Mouse (Mus musculus): Measurements from ENCODE around the gene Blvra. TPM values are rescaled to one million over a fixed set of nuclear protein-coding genes. Genes with fewer than 3 reads are reported as not detected.

The Blvra gene
- polyA plus RNA-seq, 1 experiment from 2014 or later: 45.5 TPM

DNA sequence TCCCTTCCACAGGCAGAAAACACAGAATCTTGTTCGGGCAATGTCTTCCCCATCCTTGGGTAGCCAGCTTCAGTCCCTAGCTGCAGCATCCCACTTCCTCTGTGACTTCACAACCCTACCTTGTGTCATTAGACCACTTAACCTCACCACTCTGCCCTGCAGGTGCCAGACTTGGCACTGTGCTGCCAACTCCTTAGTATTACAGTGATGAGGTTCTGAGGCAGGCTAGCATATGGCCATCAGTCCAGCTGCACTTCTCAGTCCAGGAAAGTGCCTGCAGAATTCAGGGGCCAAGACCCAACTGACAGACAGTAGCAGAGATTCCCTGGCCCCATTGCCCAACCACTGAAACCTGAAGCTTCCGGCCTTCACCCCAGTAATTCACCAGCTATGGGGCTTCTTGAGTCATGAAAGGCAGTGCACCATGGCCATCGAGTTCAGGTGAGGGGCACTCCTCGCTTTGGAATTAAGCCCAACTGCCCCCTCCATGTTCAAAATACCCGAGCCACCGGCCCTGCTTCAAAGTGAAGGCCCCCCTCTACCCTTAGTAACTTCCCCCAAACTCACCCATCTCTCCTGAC lies 72.2 kb downstream of the Blvra start:
- WGBS: 14% methylated on average over 6 of the region's 6 CpGs
- Histone ChIP-seq H3K4me2 (ENCODE audit: low read length) (peak overlapping the region; percentile 82), H3K9me3 (ENCODE audit: control insufficient read depth, low read length) (peaks cover 3% of the 10 kb centered on the region; the same call in 1 of the 2 replicates), H3K36me3 (ENCODE audit: control insufficient read depth, insufficient read depth, low read length) (peaks cover 21% of the 10 kb centered on the region; the same call in 1 of the 2 replicates), H3K27ac (replicated peaks in 1 of 2; ENCODE audit: control insufficient read depth in 1 of 2, insufficient read depth in 1 of 2, low read depth in 2 of 2, low read length in 2 of 2) (no peak overlapping the region), H3K4me1 (ENCODE audit: control insufficient read depth in 2 of 2, insufficient read depth in 2 of 2, low read length in 2 of 2) (peaks cover 3 to 14% of the 10 kb centered on the region in 2 experiments), H3K27me3 (ENCODE audit: control insufficient read depth, insufficient read depth, low read length) (0 out of 2 replicates have a peak, but pooled peaks cover 7% of the 10 kb centered on the region), H3K9ac (ENCODE audit: low read length) (peak overlapping the region; percentile 73), H3K4me3 (ENCODE audit: control insufficient read depth in 1 of 2, insufficient read depth in 1 of 2, low read depth in 1 of 2, low read length in 2 of 2) (peak overlapping the region; percentile 51 to 70)
- ATAC-seq (ENCODE audit: insufficient number of reproducible peaks, insufficient read depth, low FRiP score, low read depth): no peak

DNA sequence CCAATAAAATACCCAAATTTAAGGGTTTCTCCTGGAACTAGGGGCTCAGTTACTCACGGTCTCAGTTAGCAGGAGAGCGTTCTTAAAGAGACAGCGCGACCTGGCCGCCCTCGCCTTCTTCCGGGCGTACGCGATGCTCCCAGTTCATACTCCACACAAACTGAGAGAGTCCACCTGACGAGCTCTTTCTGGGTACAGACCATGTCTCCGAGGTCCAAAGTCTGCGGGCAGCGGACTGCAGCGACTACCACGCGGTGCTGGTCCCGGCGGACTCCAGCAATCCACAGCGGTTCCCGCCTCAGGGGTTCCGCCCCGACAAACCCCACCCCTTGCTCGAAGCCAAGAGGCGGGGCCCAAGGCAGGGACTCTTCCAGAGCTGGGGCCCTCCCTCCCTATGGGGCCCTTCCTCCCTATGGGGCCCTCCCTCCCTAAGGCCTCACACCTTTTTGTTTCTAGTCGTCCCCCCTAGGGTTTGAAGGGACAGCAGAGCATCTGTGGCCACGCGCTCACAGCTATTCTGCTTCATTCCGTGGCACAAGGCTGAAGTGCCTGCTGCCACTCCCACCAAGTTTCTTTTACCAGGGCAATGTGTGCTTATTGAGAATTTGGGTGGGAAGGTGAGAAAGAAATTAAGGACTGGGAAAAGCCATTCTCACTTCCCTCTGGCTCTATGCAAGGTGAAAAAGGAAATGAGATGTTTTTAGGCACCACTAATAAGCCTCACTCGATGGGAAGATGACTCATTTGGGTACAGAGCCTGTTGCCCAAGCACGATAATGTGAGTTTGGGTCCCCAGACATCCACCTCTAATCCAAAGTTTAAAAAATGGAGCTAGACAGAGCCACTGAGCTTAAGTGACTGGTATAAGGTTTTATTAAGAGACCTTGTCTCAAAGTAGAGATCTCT lies 72.9 kb downstream of the Blvra start, which contains the start of gene Itpripl1:
Gene Itpripl1 (minus strand): TSS at position 285 of the 906 bp plus-strand sequence.
- H3K9ac ChIP-seq (ENCODE audit: low read length): peak within 1 kb of the TSS; percentile 73
- H3K4me2 ChIP-seq (ENCODE audit: low read length): peak within 1 kb of the TSS; percentile 82
- peaks cover 3 to 10% of the 10 kb centered on the region in 2 experiments for H3K4me1 ChIP-seq (ENCODE audit: control insufficient read depth in 2 of 2, insufficient read depth in 2 of 2, low read length in 2 of 2)
- WGBS: 3% methylated on average over 31 of the region's 31 CpGs
- peaks cover 3% of the 10 kb centered on the region; the same call in 1 of the 2 replicates for H3K9me3 ChIP-seq (ENCODE audit: control insufficient read depth, low read length)
- 0 out of 2 replicates have a peak, but pooled peaks cover 7% of the 10 kb centered on the region for H3K27me3 ChIP-seq (ENCODE audit: control insufficient read depth, insufficient read depth, low read length)
- peak within 1 kb of the TSS; percentile 51 to 70 for H3K4me3 ChIP-seq (ENCODE audit: control insufficient read depth in 1 of 2, insufficient read depth in 1 of 2, low read depth in 1 of 2, low read length in 2 of 2)
- peaks cover 21% of the 10 kb centered on the region; the same call in 1 of the 2 replicates for H3K36me3 ChIP-seq (ENCODE audit: control insufficient read depth, insufficient read depth, low read length)
- H3K27ac ChIP-seq (replicated peaks in 1 of 2; ENCODE audit: control insufficient read depth in 1 of 2, insufficient read depth in 1 of 2, low read depth in 2 of 2, low read length in 2 of 2): no peak within 1 kb of the TSS
- ATAC-seq (ENCODE audit: insufficient number of reproducible peaks, insufficient read depth, low FRiP score, low read depth): peak; percentile 86

DNA sequence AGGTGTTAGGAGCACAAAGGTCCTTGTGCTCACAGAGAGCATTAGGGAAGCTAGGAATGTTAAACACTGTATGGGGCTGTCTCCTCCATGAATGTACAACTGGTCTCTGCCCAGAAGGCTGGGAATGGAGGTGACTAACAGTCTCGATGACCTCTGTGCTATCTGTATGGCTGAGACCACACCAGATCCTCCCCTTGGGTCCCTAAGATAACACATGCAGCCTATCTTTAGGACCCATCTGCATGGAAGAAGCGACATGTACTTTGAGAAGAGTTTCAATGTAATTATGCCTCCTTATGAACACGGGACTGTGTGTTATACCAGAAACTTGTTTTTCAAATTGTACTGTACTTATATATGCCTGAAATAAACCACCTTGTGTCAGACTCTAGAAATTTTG lies 75.2 kb downstream of the Blvra start:
- H3K27me3 ChIP-seq (ENCODE audit: control insufficient read depth, insufficient read depth, low read length): 0 out of 2 replicates have a peak, but pooled peaks cover 7% of the 10 kb centered on the region
- peaks cover 5% of the 10 kb centered on the region; the same call in 1 of the 2 replicates for H3K9me3 ChIP-seq (ENCODE audit: control insufficient read depth, low read length)
- H3K9ac ChIP-seq (ENCODE audit: low read length): no peak overlapping the region
- no peak overlapping the region for H3K27ac ChIP-seq (replicated peaks in 1 of 2; ENCODE audit: control insufficient read depth in 1 of 2, insufficient read depth in 1 of 2, low read depth in 2 of 2, low read length in 2 of 2)
- no peak overlapping the region for H3K4me2 ChIP-seq (ENCODE audit: low read length)
- H3K4me3 ChIP-seq (ENCODE audit: control insufficient read depth in 1 of 2, insufficient read depth in 1 of 2, low read depth in 1 of 2, low read length in 2 of 2): no peak overlapping the region
- H3K36me3 ChIP-seq (ENCODE audit: control insufficient read depth, insufficient read depth, low read length): peaks cover 10% of the 10 kb centered on the region; the same call in 1 of the 2 replicates
- peaks cover 3 to 10% of the 10 kb centered on the region in 2 experiments for H3K4me1 ChIP-seq (ENCODE audit: control insufficient read depth in 2 of 2, insufficient read depth in 2 of 2, low read length in 2 of 2)
- ATAC-seq (ENCODE audit: insufficient number of reproducible peaks, insufficient read depth, low FRiP score, low read depth): no peak
- WGBS: 68% methylated on average over 3 of the region's 3 CpGs

Small RNA genes lying within 50 kb of the gene (microRNA-seq; reads per million reads assigned to microRNA genes)
- not detected for gene Gm24081

Other genes starting within 250 kb of the Blvra start
- gene Trpm7, start 194.4 kb upstream of the Blvra start, polyA plus RNA-seq (2014; fragmentation: Nextera tagmentation; extraction: Ambion mirVana): 44.6 and 45.1 TPM in 2 replicates
- 44.4 and 49.5 TPM in 2 replicates for gene Sppl2a, start 137.4 kb upstream of the Blvra start, polyA plus RNA-seq (2014; fragmentation: Nextera tagmentation; extraction: Ambion mirVana)
- gene Ap4e1, start 61.9 kb upstream of the Blvra start, polyA plus RNA-seq (2014; fragmentation: Nextera tagmentation; extraction: Ambion mirVana): 8.7 and 9.1 TPM in 2 replicates
- 46.9 and 50.2 TPM in 2 replicates for gene Ncaph, start 63.3 kb downstream of the Blvra start, polyA plus RNA-seq (2014; fragmentation: Nextera tagmentation; extraction: Ambion mirVana)
- 11.5 and 11.8 TPM in 2 replicates for gene Itpripl1, start 72.8 kb downstream of the Blvra start, polyA plus RNA-seq (2014; fragmentation: Nextera tagmentation; extraction: Ambion mirVana)
- 1.4 and 1.8 TPM in 2 replicates for gene 1810024B03Rik, start 137.6 kb downstream of the Blvra start, polyA plus RNA-seq (2014; fragmentation: Nextera tagmentation; extraction: Ambion mirVana)
- 47.2 and 47.7 TPM in 2 replicates for gene Snrnp200, start 137.7 kb downstream of the Blvra start, polyA plus RNA-seq (2014; fragmentation: Nextera tagmentation; extraction: Ambion mirVana)
- gene Ciao1, start 177.2 kb downstream of the Blvra start, polyA plus RNA-seq (2014; fragmentation: Nextera tagmentation; extraction: Ambion mirVana): 55.6 and 61.7 TPM in 2 replicates
- gene Tmem127, start 177.2 kb downstream of the Blvra start, polyA plus RNA-seq (2014; fragmentation: Nextera tagmentation; extraction: Ambion mirVana): 17.1 and 17.7 TPM in 2 replicates
- 128 and 136 TPM in 2 replicates for gene Stard7, start 199.6 kb downstream of the Blvra start, polyA plus RNA-seq (2014; fragmentation: Nextera tagmentation; extraction: Ambion mirVana)